Comparison of ENCODE assay signal across 16 mouse cellular contexts in the genomic region with DNA sequence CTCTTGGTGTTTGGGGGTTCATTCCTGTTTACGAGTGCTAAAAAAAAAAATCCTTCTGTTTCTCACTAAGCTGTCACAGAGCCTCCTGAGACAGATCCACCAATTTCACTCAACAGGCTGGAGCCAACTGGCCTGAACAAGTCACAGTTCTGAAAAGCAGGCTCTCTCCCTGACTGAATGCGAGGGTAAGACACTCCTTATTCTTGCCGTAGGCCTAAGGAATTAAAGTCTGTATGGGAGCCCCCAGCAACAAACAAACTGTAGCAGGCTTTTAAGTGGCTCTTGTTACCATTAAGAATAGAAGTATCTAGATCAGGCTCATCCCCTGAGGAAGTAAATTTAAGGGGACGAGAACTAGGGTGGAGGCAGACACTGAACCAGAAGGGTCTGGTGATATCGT.
"Had no signal": no experiment of that assay in that cellular context is flagged by ENCODE, and none has a peak within 500 bp of the region (broad histone marks: within the 10 kb centered on the region; RNA-seq: fewer than 3 reads in every experiment).

No protein-coding gene starts in this region.

- H3K36me3 ChIP-seq: neural tube, embryonic 13.5 days; neural tube, embryonic 15.5 days; stomach, embryonic 15.5 days had no signal

- DNase-seq: retina, postnatal 1 day; right cerebral cortex, adult 18-20 months; right cerebral cortex, postnatal 14 days; right cerebral cortex, postnatal 25 days; right cerebral cortex, postnatal 4 days; spleen, adult 18-20 months; thymus, adult 18-20 months; thymus, adult 2 months; thymus, postnatal 14 days; thymus, postnatal 25 days; thymus, postnatal 36 days; thymus, postnatal 4 days had no signal

- H3K27me3 ChIP-seq: neural tube, embryonic 13.5 days; neural tube, embryonic 15.5 days; stomach, embryonic 15.5 days had no signal

- H3K4me1 ChIP-seq: neural tube, embryonic 13.5 days had no signal

- H3K27ac ChIP-seq: neural tube, embryonic 13.5 days; neural tube, embryonic 15.5 days; stomach, embryonic 15.5 days; stomach, postnatal 0 days had no signal

- H3K9ac ChIP-seq: neural tube, embryonic 13.5 days; neural tube, embryonic 15.5 days; stomach, embryonic 15.5 days had no signal

- H3K9me3 ChIP-seq: neural tube, embryonic 13.5 days; neural tube, embryonic 15.5 days; stomach, embryonic 15.5 days had no signal

- H3K4me2 ChIP-seq: neural tube, embryonic 13.5 days; neural tube, embryonic 15.5 days; stomach, embryonic 15.5 days had no signal

- H3K4me3 ChIP-seq: neural tube, embryonic 13.5 days; neural tube, embryonic 15.5 days; stomach, embryonic 15.5 days had no signal
